Mouse (Mus musculus): ENCODE data around the gene Gpkow. TPM values are rescaled to one million over a fixed set of nuclear protein-coding genes. Genes with fewer than 3 reads are reported as not detected.
A peak's percentile ranks its signal among the peaks of the same experiment; 100 is the strongest.

Gpkow gene
- 10 to 100 TPM; 37.1 to 39.3 TPM for total RNA-seq (2021)

DNA sequence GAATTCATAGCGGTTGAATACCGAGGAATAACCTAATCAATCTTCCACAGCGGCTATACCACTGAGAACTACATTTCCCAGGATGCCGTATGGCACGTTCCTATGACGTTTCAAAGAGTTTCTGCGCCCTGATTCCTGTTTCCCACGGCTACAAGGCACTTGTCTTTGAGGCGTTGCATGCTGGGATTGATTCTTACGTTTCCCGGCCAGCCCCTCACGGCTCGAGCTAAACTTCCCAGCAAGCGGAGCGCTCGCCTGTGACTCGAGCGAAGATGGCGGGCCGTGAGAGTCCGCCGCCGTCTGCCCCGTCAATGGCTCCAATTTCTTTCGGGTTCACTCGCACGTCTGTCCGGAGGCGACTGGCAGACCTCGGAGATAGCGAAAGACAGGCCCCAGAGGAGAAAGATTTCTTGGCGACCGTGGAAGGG lies at the start of gene Gpkow:
Gene Gpkow (plus strand): TSS at position 178 of the 428 bp plus-strand sequence.
- intact Hi-C loops (cut with DNase I) = no loop called here

DNA sequence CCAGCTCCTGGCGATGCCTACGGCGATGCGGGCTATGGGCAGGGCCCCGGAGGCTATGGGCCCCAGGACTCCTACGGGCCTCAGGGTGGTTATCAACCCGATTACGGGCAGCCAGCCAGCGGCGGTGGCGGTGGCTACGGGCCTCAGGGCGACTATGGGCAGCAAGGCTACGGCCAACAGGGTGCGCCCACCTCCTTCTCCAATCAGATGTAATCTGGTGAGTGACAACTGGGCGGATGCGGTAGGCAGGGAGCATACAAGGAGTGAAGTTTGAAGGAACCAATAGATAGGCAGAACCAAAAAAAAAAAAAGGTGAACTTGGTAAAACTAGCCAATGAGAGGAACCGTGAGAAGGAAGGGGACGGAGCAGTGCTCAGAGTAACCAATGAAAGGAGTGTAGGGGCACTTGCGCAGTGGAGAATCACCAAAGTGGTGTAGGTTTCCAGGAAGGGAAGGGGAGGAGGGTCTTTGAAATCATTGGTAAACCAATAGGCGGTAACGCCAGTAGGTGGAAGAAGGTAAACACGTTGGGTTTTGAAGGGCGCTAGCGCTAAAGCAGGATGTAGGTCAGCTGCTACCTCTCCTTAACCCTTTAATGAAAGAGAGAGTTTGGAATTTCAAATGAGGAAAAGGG lies 48.1 kb upstream of the Gpkow start:
- intact Hi-C loops (cut with DNase I) = loop anchor here (10.0 kb wide), 1 partner anchor 174 kb away; no protein-coding TSS in a partner anchor
- DNase-seq (ENCODE audit: extremely low spot score in 1 of 2, low spot score in 2 of 2) = peak; percentile 53 to 89

More for the DNA sequence above, at the start of gene Gpkow:
- peak; percentile 86 to 88 for DNase-seq (ENCODE audit: extremely low spot score in 1 of 2, low spot score in 2 of 2)

DNA sequence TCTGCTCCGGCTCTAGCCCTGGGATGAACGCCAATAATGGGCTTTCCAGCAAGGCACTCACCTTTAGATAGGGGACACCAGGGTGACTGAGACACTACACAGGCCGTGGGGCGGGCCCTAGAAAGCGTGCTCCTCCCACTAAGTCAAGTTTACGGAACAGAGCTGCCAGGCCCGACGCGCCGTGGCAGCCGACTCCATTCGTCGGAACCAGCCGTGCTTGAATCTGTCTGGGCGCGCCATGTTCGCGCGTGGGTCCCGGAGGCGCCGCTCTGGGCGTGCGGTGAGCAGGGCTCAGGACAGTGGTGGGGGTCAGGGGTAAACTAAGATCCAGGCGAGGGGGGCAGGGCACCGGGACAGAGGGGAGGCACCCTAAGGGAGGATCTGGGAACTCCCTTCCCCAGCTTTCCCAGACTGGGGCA lies 39.7 kb upstream of the Gpkow start, which contains the start of gene Prickle3:
Gene Prickle3 (plus strand): TSS at position 40 of the 419 bp plus-strand sequence.
- peak in 1 of 2 experiments; percentile 64 for DNase-seq (ENCODE audit: extremely low spot score in 1 of 2, low spot score in 2 of 2)
- intact Hi-C loops (cut with DNase I) = no loop called here

DNA sequence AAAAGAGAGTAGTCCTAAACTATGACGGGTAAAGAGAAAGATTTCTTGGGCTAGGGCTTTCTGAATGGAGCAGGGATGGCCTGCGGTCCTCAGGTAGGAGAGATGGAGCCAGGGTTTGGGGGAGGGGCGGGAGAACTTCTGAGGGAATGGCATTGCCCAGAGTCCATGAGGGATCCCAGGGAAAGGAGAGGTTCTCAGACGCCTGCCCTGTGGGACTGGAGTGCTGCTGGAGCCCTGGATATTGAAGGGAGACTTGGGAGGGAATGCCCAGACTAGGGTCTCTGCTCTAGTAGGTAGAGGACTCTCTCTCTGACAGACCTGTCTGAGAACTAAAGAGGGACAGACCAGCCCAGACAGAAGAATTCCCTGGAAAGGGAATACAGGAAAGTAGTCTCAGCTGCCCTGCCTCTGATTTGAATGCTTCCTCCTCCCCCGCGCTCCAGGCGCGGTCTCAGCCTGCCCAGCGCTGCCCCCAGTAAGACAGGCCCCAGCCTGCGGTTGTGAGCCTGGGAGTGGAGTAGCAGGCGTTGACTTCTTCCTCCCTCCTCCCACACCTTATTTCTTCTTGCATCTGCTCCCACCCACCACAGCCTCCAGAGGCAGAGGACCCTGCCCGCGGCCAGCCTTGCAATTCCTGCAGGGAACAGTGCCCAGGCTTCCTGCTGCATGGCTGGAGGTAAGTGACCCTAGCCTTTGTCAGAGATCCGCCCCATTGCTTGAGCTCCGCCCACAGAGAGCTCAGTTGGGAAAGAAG lies 38.7 kb upstream of the Gpkow start:
- no peak for DNase-seq (ENCODE audit: extremely low spot score in 1 of 2, low spot score in 2 of 2)
- intact Hi-C loops (cut with DNase I) = no loop called here

DNA sequence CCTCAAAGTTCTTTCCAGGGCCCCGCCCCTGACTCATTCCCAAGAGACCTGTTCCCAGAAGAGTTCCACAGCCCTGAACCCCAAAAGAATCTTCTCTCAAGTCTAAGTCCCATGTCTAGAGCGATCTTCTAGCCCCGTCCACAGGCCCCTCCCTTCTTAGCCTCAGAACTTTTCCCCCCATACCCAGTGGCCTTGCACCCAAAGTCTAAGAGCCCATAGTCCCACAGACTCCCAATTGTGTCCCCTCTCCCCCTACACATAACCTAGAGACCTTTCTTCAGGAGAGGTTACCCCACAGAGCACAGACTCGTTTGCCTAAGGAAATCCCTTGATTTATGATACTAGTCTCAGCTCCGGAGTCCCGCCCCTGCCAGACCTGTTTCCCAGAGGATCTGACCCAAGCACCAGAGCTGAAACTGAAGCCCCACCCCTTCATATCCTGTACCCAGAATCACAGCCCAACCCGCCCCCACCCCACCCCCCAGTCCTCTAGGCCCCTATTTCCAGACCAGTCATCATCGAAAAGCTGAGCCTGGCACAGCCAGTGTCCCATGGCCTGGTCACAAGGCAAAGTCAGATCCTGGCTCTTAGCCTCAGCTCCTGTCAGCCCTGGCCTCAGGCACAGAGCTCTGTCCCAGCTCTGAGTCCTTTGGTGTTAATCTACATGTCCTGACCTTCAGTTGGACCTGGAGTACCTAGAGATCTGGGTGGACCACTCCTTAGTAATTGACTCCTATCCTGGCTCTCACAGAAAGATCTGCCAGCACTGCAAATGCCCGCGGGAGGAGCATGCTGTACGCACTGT lies 37.9 kb upstream of the Gpkow start:
- peak in 1 of 2 experiments; percentile 16 for DNase-seq (ENCODE audit: extremely low spot score in 1 of 2, low spot score in 2 of 2)
- intact Hi-C loops (cut with DNase I) = no loop called here

DNA sequence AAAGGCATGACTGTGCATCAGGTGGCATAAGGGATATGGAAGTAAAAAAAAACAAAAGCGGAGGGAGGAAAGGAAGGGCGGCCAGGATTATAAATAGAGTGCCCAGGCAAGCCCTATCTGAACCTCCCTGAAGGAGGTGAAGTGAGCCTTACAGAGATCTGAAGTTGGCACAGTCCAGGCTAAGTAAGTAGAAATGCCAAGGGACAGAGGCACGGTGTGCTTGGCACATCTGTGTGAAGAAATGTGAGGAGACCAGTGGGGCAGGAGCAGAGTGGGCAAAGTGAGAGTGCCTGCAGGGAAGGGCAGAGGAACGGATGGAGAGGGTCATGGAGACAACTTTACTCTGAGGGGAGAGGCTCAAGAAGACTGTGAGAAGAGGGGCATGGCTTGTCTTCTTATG lies 35.8 kb upstream of the Gpkow start:
- no peak for DNase-seq (ENCODE audit: extremely low spot score in 1 of 2, low spot score in 2 of 2)
- intact Hi-C loops (cut with DNase I) = no loop called here

DNA sequence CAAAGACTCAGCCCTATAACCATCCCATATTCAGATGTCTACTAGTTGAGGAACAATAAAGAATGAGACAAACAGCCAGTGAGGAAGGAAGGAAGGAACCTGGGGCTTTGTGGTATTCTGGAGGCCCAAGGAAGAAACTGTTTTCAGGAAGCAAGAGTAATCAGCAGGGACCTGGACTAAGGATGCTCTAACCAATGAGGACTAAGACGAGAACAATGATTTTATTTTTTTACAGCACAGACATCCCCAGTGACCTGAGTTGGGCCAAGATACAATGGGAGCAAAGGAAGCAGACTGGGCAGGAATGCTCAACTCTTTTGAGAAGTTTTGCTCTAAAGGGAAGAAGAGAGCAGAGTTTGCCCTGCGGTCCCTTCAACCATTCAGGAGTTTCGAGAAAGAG lies 34.0 kb upstream of the Gpkow start:
- intact Hi-C loops (cut with DNase I) = no loop called here
- DNase-seq (ENCODE audit: extremely low spot score in 1 of 2, low spot score in 2 of 2) = no peak

DNA sequence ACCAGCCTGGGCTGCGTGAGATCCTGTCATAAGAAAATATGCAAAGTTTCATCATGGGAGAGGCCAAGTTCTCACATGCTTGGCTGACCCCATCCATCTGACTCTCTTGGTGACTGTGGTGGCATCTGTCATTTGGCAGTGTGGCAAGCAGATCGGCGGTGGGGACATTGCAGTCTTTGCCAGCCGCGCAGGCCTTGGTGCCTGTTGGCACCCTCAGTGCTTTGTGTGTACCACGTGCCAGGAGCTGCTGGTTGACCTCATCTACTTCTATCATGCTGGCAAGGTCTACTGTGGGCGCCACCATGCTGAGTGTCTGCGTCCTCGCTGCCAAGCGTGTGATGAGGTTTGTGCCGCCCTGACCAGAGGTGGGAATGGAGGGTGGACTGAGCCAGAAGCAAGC lies 32.1 kb upstream of the Gpkow start:
- intact Hi-C loops (cut with DNase I) = no loop called here

DNA sequence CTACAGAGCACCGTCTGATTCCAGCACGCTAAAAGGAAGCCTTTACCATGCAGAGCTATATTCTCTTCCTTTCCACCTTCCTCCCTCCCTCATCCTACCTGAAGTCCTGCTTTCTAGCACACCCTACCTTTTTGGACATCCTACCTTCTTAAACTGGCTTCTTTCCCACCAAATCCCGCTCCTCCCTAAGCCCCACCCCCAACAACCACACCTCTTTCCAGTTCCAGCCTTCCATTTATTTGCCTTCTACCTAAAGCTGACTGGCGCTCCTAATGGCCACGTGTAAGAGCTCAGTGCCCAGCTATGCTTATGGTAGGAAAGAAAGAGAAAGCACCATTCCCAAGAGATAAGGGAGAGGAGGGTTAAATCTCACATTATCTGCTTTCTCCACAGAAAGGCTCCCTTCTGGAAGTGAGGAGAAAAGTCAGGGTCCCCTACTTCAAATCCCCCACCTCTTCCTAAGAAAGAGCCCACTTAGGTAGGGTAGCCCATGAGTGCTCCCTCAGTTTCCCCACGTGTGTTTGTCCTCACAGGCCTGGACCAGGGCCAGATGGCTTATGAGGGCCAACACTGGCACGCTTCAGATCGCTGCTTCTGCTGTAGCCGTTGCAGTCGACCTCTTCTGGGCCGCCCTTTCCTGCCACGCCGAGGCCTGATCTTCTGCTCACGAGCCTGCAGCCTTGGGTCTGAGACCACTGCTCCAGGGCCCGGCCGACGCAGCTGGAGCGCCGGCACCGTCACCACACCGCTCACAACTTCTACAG lies 31.0 kb upstream of the Gpkow start:
- intact Hi-C loops (cut with DNase I) = no loop called here
- DNase-seq (ENCODE audit: extremely low spot score in 1 of 2, low spot score in 2 of 2) = no peak

More for the DNA sequence above, 32.1 kb upstream of the Gpkow start:
- no peak for DNase-seq (ENCODE audit: extremely low spot score in 1 of 2, low spot score in 2 of 2)

DNA sequence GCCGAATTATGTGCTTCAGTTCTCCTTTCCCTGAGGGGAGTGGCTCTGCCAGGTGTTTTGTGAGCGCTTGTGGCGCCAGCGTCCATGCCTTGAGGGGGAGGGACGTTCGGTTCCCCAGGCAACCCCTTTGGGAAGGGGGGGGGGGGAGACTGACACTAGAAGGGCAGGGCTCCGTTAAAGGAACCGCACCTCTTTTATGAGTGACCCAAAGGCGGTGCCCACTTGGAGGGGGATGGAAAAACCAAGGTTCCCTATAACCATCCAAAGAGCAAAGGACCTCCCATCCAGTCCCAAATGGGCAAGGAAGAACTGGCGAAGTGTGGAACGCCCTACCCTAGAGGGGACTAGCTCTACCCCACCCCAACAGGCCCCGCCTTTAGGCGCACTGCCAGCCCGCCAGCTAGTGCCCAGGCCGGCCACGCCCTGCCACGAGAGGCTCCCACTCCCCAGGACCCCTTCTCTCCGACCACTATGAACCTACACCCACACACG lies 26.5 kb upstream of the Gpkow start:
- intact Hi-C loops (cut with DNase I) = no loop called here
- peak in 1 of 2 experiments; percentile 79 for DNase-seq (ENCODE audit: extremely low spot score in 1 of 2, low spot score in 2 of 2)

DNA sequence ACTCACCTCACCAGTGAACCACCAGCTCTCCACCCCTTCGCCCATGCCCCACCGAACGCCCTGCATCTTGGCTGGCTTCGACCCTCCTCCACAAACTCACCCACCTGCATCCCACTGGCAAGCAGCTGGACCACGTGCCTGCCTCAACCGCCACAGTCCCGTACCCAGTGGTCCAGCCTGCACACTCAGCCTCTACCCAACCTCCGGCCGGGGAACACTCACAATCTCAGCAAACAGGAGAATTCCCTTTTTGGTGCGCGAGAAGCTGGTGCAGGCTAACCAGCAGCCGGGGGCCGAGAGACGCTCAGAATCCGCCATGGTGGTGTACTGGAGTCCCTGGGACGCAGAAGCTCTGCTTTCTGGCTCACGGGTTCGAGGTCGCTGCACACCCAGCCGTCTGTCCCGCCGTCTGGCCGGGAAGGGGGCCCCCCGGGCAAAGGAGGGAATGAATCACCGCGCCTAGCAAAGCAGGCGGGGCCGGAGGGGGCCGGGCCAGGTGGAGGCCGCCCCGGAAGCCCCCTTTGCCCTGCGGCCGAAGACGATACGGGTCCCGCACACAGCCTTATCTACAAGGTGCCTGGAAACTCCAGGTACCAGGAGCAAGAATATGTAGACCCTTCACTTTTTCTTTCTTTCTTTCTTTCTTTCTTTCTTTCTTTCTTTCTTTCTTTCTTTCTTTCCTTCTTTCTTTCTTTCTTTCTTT lies 25.9 kb upstream of the Gpkow start, which contains the start of gene Plp2:
Gene Plp2 (minus strand): TSS at position 470 of the 703 bp plus-strand sequence.
- intact Hi-C loops (cut with DNase I) = no loop called here
- peak in 1 of 2 experiments; percentile 35 for DNase-seq (ENCODE audit: extremely low spot score in 1 of 2, low spot score in 2 of 2)

DNA sequence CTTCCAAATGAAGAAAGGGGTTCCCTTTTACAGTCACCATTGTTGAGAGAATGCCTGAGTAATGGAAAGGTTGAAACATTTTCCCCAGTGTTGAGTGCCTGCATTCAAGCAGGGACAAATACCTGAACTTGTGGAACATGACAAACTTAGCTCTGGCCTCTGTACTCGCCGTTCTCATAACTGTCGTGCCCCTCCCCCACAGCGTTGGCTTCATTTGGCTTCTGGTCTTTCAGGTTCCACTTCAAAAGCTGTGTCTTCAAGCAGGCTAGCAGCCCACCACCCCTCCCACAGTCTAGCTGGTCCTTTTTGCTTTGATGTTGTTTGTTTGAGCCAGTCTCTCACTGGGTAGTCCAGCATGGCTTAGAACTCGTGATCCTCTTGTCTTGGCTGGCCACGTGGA lies 24.2 kb upstream of the Gpkow start:
- no peak for DNase-seq (ENCODE audit: extremely low spot score in 1 of 2, low spot score in 2 of 2)
- intact Hi-C loops (cut with DNase I) = no loop called here

DNA sequence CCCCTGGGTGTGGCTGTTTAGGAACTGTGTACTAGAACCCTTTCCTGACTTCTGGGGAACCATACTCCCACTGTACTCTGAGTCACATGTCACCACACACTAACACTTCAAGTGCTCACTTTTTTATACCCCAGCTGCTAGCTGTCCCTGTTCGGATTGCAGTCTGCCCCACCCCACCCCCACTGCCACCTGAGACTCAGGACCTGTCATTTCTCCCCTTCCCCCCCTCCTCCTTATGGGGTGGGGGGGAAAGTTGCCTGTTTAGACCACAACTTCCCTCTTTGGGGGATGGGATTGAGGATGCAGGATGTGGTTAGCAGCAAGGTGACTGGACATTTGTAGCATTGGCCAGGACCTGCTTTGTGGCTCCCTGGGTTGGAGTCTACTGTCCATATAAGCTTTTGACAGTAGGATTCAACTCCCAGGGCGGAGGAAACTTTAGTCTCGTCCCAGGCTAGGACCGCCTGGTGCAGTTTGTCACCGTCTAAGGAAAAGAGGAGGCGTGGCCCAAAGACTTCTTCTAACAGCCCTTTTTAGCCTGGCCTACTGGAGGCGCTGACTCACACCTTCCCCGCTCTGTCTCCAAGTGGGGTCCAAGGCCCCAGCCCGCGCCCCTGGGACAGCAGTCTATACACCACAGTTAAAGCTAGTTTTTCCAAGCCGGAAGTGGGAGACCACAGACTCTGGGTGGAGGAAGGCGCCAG lies 23.2 kb upstream of the Gpkow start:
- intact Hi-C loops (cut with DNase I) = no loop called here
- no peak for DNase-seq (ENCODE audit: extremely low spot score in 1 of 2, low spot score in 2 of 2)

DNA sequence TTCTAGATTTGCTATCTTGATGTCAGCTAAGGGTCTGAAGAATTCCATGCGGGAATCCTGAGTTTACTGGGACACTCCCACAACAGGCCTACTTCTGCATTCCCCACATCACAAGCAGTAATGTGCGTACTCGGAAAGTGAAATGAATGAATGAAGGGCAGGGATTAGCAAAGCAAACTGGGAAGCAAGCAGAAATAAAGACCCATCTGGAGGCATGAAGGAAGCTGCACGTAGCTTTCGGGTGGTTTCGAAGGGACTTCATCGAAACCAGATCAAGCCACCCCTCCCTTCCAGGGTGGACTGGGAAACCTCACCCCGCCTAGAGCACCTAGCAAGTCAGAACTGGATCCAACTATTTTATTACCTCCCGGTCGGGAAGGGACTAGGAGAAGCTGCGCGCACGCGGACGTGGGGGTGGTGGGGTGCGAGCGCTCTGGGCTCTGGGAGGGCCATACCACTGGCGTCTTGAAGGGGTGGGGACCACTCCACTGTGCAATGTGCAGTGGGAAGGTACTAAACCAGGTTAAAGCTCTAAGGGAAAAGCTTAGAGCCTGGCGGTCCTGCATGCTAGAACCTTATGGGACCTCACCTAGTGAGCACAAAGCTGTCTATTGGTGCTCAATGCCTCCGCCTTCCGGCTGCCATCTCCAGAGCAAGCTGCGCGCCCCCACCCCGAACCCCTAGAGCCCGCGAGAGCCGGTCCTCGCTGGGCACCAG lies 22.5 kb upstream of the Gpkow start:
- intact Hi-C loops (cut with DNase I) = no loop called here

DNA sequence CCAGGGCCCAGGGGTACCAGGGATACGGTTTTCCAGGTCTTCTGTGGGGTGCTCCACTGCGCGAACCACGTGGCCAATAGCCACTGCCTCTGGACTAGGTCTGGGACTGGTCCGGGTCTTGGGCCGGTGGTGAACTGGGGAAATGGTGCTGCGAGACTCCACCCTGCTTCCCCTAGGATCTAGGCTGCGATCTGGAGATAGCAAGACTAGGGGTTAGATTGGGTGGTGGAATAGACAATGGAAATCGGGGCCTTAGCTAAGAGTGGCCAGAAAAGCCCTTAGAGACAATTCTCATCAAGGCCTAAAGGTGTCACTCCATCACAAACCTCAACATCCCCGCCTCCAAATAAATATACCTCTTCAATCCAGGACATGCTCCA lies 21.9 kb upstream of the Gpkow start:
- intact Hi-C loops (cut with DNase I) = no loop called here
- no peak for DNase-seq (ENCODE audit: extremely low spot score in 1 of 2, low spot score in 2 of 2)

More for the DNA sequence above, 22.5 kb upstream of the Gpkow start:
- DNase-seq (ENCODE audit: extremely low spot score in 1 of 2, low spot score in 2 of 2) = peak in 1 of 2 experiments; percentile 47

DNA sequence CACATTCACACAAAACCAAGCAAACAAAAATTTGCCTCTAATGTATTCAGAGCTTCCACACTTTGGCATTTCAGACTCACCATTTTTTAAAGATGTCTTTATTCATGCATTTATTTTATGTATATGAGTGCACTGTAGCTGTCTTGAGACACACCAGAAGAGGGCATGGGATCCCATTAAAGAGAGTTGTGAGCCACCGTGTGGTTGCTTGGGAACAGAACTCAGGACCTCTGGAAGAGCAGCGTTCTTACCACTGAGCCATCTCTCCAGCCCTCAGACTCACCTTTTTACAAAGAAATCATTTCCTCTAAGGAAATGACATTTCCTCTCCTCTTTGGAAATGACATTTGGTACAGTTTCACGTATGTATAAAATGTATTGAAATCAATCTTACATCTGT lies 17.9 kb upstream of the Gpkow start:
- no peak for DNase-seq (ENCODE audit: extremely low spot score in 1 of 2, low spot score in 2 of 2)
- intact Hi-C loops (cut with DNase I) = no loop called here

Measured in left cerebral cortex, postnatal 10 days (tissue).